Mouse (Mus musculus): ENCODE measurements around the gene Traf3.

Traf3 gene

DNA sequence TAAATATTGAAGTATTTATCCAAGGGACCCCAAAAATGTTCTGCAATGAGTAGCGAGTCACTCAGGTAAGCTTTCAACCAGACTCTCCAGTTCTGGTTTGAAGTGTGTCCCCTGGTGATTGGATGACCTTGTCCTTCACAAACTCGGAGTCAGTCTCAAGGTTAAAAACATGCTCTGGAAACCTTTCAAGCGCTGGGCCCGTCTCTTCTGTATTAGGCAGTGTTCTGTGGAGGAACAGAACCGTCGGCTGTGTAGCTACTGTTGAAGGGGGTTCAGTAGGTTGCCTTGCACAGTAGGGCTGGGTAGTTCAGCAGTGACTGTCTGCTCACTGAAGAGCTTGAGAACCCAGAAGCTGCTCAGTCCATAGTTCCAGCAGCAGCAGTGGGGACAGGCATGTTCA is 11.5 kb upstream of the Traf3 start:
- no peak for DNase-seq

DNA sequence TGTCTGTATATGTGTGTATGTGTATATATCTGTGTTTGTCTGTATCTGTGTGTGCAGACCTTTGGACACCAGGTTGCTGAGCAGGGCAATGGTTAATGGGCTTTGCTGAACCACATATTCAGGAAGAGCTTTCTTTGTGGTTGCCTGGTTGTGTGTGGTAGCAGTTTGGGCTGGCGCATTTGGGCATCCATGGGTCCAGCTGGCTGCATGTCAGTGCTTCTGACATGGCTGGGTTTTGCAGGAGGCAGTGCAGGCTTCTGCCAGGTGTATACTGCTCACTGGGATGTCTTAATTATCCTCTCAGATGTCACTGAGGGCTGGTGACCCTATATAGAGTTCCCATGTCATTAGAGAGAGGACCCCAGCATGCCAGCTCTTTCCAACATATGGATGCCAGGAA is 10.4 kb upstream of the Traf3 start:
- no peak for DNase-seq

DNA sequence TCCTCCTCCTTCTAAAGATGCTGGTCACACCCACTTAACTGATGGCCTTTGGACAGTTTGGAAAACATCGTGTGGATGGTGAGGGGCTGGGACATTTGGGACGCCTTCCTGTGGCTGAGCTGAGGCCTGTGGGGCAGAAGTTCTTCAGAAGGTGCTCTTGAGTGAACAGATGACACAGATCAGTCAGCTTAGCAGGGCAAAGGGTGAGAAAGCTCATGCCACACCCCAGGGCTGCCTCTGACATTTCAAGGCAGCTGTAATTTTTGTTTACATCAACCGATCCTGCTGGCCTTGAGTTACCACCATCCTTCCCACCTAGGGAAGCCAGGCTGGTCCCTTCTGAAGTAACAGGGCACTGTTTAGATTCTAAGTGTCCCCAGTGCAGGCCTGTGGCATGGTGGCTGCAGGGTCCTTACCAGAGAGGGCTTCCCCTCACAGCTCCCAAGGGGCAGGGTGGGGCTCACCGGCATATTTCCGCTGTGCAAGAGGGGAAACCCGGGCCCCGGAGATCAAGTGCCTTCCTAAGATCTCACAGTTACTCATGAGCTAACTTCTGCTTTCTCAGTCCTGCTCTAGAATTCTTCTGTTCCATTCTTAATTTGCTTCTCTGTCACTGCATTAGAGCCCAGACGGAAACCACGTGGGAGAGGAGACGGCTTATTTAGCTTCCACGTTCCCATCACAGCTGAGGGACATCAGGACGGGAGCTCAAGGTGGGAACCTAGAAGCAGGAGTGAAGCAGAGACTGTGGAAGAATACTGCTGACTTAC is 6.3 kb upstream of the Traf3 start:
- no peak for DNase-seq

DNA sequence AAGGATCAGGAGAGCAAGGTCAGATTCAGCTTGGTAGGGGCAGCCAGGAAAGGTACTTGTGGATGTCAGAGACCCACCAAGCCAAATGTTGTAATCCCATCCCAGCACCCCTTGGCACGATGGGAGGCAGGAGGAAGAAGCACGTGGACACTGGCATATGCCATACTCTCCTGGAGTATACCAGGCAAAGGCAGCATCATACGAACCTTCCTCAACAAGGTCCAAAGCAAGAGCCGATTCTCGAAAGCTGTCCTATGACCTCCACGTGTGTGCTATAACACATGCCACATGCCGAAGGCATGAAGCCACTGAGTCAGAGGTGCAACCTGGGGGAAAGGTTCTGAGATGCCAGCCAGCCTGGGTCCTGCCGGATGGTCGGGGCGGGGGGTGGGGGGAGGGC is 5.3 kb upstream of the Traf3 start:
- no peak for DNase-seq

DNA sequence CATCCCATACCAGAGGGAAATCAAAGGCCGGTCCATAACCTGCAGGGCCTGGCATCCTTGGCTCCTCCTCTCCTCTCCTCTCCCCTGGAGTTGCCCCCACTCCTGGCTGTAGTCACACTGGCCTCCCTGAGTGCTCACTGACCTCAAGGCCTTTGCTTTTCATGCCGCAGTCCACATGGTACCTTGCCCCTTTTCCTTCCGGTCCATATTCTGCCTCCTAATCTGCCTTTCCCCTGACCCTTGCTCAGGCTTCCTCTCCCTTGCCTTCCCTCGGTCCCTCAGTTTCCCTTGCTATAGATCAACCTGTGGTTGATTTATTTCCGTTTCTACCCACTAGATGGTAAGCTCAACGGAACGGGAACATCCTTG is 4.2 kb upstream of the Traf3 start:
- DNase-seq: peak; percentile 36

DNA sequence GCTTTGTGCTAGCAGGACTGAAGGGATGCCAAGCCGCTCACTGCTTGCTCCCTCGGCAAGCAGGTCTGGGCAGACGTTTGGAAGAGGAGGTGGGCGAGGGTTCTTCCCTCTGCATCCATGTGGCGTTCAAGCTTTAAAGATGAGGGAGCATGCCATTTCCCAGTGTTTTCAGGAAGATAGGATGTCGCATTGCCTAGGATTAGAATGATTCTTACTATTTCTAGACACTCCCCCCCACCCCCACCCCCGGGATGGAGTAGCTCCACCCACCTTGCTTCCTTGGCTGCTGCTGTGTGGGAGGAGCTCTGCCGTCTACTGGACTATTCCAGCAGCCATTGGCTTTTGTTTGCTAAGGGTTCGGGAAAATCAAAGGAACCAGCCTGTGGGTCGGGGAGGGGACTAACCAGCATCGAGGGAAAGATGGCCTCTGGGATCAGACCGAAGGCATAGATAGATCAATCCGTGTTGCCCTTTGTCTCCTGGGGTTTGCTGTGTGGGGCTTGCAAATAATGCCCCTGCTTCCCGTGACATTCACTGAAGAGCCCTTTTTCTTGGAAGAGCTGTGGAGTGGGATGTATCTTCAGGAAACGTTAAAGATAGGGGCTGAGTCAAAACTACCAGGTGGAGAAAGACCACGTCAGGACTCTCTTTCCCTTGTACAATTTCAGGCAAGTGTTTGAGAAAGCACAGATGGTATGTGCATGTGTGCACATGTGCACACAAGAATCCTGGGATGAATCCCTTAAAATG is 3.7 kb upstream of the Traf3 start:
- peak; percentile 47 for DNase-seq

DNA sequence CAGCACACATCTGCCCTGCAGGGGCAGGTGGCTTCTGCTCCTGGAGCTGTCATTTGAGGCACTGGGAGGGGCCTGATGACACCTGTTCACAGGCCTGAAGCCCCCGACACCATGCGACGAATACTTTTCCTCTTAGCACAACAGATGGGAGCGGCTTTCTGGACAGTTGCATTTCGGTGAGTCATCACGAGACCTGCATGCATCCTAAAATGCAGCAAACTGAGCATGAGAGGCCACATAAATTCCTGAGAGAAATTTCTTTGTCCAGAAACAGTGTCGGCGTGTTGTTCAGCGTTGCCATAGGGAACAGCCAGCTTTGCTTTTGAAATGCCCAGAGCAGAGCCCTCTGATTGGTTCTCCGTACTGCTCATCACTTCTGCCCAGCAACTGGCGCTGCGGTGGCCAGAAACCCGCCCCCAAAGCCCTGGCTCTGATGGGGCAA is 1.8 kb upstream of the Traf3 start:
- peak; percentile 95 for DNase-seq

DNA sequence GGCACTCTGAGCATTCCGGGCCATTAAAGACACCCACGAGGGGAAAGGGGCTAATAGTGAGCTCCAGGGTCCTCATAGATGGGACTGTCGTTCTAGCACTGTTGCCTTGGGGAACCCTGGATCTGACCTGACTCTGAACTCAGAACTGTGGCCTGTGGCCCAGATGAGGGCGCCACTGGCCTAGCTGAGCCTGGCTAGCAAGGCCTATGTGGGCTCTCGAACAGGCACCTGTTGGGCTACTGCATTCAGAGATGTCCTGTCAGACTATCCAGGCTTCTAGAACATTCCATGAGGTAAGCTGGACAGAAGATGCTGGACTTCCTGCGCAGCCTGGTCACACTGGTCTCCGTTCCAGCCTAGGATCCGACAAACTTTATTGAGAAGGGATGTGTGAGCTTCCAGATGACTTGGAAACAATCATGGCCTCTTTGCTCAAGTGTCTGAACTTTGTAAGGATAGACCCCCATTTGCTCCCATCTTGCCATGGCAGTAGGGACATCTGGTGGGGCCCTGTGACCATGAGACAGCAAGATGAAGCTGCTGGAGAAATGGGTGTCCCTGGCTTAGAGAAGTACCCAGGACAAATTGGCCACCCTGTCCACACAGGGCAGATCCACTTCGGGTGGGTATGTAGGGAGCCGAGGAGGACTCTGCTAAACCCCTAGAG is 891 bp upstream of the Traf3 start:
- DNase-seq: peak; percentile 55

DNA sequence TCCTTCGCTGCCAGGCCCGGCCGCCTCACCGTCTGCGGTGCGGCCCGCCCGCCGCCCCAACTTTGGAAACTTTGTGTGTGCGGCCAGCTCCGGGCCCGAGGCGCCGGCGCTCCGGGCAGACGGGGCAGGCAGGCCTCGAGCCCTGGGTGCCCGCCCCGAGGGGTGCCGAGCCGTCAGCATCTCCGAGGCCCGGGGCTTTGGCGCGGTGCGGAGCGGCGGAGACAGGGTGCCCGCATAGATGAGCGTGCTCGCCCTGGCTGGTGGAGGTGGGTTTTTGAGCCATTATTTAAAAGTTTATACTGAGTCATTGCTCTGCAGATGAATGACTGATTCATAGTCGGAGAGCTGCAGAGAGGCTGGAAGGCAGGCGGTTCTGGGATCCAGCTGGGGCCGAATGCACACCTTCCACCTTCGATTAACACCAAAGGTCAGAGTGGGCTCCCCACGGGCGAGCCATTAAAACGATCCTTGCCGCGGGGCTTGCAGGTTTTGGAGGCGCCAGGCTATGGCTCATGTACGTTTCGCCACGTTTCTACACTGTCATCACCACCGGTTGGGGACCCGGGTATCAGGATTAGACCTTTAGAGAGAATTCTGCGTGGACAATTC is 615 bp downstream of the Traf3 start:
- DNase-seq: peak; percentile 45

DNA sequence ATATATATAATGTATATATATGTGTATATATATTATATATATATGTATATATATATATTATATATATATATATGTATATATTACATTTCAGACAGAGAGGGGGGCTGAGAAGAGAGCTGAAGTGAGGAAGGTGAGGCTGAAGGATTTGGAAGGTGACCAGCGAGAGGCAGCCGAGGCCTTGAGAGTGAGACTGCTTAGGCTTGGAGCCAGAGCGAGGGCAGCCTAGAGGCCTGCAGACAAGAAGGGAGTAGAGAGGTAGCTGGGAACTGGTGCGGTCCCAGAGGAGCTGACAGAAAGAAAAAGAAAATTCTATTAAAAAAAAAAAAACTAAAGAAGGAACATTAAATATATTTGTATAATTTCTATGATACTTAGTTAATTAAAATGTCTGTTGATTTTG is 2.7 kb downstream of the Traf3 start:
- DNase-seq: no peak

DNA sequence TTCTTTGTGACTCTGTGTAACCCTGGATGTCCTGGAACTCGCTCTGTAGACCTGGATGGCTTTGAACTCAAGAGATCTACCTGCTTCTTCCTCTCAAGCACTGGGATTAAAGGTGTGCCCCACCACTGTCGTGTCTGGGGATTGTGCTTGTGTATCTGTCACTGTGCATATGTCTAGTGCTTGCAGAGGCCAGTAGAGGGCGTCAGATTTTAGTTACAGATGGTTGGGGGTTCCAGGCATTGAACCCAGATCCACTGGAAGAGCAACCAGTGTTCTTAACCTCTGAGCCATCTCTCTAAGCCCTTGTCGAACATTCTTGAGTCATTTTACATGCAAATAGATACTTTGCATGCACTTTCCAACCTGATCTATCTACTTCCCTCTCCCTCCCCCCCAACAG is 12.6 kb downstream of the Traf3 start:
- no peak for DNase-seq

DNA sequence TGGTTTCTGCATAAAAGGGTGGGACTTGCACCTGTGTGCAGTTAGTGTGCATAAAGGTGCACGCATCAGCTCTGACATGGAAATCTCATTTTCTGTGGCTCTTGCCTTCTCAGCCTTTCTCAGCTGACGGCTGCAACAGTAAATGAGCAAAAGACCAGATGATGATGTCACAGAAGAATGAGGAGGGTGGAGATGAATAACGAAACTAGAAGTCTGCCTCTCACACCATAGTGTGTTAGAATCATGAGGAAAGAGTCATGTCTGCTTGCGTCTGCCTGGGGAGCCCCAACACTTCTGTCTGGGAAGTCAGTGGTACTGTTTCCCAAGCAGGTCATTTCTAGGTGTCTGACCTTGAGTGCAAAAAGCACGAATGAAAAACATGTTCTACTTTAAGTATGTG is 15.7 kb downstream of the Traf3 start:
- no peak for DNase-seq

DNA sequence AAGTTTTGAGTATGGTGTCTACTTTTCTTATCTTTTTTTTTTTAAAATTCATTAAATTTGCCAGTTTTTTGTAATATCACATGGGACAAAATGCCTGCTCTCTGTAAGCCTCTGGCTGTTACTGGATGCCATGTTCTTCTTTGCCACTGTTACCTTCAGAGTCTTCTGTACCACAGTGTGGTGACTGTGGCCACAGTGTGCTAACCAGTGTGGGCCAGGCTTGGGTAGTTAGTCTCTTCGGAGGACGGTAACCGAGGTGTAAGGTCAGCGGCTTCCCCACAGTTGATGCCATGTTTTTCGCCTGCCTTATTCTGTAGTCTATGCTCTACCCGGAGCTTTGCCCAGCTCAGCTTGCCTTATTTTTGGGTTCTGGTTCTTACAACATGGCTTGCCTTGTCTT is 16.2 kb downstream of the Traf3 start:
- DNase-seq: no peak

DNA sequence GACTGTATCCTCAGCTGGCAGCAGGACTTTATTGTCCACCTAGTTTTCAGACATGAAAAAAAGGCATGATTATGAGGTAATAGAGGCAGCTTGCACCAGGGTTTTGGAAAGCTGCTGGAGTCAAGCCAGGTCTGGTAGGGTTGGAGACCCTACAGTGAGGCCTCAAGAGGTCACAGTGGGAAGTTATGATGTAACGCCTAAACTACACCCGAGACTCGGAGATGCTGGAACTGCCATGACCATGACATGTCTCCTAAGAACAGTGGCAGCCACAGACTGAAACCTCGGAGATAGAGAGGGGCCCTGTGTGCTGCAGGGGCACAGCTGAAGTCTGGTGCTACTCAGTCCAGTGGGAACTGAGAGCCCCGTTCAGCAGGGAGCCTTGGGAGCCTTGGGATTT is 18.3 kb downstream of the Traf3 start, which contains the start of gene 4930595D18Rik:
Gene 4930595D18Rik, minus strand, starts transcription at position 16 of the 400 bp plus-strand sequence.
- DNase-seq: no peak

DNA sequence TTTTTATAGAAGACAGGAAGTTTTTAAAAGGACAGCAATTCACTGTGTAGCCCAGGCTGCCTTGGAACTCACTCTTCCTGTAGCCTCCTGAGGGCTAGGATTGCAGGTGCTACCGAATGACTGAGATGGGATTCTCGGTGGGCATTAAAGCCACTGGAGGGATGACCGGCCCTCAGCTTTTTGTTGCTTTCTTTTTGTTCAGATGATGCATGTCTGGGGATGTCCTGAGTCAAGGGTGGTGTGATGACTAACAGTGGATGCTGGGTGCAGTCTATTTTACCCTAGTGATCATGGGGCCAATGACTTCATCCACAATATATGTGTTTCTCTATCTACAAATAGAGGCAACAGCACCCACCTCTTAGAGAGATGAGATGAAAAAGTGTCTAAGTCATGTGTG is 20.8 kb downstream of the Traf3 start:
- DNase-seq: no peak

DNA sequence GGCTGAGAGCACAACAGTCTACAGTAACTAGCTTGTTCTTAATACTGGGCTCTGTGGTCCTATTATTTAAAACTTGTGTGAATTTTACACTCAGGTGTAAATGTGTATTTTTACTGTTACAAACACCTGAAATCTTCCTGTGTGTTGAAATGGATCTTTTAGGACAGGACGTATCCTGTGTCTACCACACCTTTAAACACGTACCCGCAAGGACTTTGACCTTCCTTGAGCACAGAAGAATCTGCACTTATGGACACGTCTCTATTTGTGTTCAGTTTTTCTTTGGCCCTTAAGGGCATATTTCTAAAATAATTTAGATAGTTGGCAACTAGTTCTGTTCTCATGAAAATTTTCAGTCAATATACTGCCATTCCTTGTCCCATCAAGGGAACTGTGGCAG is 22.1 kb downstream of the Traf3 start:
- no peak for DNase-seq

DNA sequence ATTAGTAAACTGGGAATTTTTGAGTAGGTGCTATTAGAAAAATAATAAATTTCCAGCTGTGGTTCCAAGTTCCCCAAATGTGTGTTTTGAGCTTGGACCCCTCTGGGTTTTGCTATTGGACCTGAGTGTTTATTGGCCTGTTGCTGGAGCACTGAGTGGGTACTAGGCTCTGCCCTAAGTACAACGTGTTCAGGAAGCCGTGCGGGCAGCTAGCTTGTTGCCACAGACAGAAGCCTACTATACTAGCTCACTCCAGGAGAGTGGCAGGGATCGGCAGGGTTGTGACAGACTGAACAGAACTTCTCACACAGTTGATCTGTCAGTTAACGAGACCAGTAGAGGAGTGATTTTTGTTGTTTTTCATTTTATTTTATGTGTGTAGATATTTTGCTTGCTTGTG is 24.2 kb downstream of the Traf3 start:
- DNase-seq: no peak

DNA sequence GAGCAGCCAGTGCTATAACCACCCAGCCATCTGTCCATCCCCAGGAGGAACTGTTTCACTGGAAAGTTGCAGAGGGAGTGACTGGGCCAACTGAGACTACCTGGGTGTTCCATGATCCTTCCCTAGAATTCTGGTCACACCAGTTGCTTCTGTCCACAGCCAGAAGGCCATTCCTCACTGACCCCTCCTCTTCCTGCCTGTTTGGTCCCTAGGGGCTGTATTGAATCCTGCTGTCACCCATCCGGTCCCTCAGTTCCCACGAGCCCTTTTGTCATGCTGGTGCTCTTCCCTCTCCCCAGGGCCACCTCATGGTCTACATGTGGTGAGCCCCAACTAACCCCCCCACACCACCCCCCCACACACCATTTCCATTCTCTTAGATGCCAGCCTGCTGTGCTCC is 24.7 kb downstream of the Traf3 start:
- DNase-seq: no peak

DNA sequence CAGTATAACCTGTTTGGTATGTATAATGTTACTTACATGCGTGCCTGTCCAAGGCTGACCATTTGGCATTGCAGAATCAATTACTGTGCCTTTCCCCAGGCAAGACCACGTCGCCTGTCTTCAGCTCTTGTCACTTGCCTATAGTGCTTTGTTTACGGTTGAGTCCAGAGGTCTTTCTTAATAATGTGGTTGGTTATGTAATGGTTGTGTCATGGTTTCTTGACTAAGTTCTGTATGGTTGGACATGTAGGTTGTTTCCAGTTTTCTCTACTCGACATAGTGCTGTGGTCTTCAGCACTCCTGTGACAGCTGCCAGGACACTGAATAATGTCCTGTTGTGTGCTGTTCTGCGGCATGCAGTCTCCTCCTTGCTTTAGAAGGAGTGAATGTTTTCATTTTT is 26.6 kb downstream of the Traf3 start:
- DNase-seq: no peak

DNA sequence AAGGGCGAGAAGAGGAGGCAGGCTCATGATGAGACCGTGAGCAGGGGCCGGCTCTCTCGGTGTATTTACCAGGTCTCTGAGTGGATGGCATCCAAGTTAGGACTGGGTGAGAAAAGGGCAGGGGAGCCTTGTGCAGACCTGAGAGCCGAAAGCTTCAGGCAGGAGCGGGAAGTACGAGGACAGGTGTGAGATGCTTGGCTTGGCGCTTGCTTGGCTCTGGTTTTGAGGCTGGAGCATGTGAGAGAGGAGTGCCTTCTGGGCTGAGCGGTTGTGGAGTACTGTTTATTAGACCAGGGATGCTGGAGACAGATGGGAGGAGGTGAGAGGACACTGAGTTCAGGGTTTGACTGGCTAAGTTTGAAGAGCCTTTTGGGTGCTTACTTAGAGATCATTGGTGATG is 27.2 kb downstream of the Traf3 start:
- no peak for DNase-seq

DNA sequence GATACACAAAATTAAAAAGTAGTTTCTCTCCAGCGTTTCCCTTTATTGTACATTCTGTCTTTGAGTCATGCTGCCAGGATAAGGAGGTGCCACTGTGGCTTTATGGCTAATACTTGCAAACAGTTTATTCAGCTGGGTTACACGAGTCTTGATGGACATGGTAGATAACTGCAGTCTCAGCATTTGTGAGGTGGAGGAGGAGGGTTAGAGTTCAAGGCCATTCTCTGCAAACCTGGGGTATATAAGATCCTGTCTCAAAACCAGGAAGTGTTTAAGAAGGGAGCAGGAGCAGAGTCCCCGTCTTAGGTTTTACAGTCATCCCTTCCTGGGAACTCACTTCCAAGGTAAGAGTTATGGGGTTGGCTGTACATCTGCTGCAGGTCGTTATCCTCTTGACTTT is 30.4 kb downstream of the Traf3 start:
- DNase-seq: no peak

DNA sequence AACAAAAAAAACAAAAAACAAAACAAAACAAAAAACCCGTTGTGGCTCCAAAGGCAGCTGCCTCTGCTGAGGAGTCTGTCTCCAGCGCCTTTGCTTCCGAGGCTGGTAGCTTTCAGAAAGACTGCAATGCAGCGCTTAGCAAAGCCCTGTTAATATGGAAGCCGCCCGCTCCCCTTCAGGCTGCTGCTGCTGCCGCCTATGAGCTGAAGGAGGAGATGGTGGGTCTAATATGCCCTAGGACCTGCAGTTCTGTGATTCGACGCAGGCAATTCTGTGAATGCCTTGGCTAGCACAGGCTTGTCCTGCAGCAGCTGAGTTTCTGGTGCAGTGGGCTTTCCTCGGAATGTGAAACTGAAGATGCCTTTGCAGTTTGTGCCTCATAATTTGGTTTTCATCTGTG is 36.9 kb downstream of the Traf3 start:
- DNase-seq: no peak

DNA sequence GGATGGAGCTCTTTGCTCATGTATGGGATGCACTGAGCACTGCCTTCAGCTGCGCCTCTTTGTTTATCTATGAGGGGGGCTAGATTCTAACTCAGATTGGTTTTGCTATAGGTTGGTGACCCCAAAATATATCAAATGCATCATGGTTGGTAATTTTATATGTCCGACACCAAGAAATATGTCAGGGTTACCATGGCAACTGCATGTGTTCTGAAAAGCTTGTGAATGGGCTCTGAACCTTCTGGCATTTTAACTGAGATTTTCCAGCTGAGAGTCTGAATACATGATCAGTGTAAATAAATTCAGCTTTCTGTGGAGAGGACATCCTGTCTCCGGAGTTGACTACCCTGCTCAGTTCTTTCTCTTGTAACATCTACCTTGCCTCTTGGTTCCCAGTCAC is 37.8 kb downstream of the Traf3 start:
- DNase-seq: no peak

DNA sequence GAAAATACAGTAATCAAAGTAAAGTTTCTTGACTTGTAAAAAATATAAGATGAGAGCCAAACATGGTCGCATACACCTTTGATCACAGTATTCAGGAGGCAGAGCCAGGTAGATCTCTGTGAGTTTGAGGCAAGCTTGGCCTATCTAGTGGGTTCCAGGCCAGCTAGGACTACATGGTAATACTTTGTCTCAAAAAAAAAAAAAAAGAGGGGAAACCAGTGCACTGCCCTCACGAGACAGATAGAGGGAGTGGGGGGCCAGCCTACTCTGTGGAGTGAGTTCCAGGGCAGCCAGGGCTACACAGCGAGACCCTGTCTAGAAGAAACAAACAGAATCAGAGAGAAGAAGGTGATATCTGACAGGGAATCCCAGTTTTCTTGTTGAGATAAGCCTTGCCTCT is 41.5 kb downstream of the Traf3 start:
- no peak for DNase-seq

Measured in kidney, postnatal 14 days (tissue).